Mouse (Mus musculus) kidney, embryonic 14.5 days (tissue): ENCODE results near the gene Rps6ka2. TPM values are rescaled to one million over a fixed set of nuclear protein-coding genes. Genes with fewer than 3 reads are reported as not detected.

ENCODE experiments used
- ATAC-seq: fragments of 200-750 bp; cut with Nextera tagmentation; 2 replicates; pipeline ENCODE4 v1.8.0; 2017; ENCODE audit warnings: moderate number of reproducible peaks, mild to moderate bottlenecking, moderate TSS enrichment, moderate library complexity; ENCODE audit not compliant: low FRiP score, low TSS enrichment
- H3K27ac ChIP-seq: fragments of 300-500 bp; sonication (generic); 2 replicates; pipeline ENCODE4 v1.5.1; 2014; ENCODE audit warnings: low read depth, mild to moderate bottlenecking, low read length, moderate library complexity, mixed read lengths
- H3K27me3 ChIP-seq: fragments of 300-500 bp; sonication (generic); 2 replicates; pipeline ENCODE4 v1.6.1; 2014; ENCODE audit warnings: mild to moderate bottlenecking, low read length; ENCODE audit not compliant: control insufficient read depth, insufficient read depth
- H3K36me3 ChIP-seq: fragments of 300-500 bp; sonication (generic); 2 replicates; pipeline ENCODE4 v1.6.1; 2014; ENCODE audit warnings: low read length, mixed read lengths; ENCODE audit not compliant: control insufficient read depth, insufficient read depth
- H3K4me1 ChIP-seq: fragments of 300-500 bp; sonication (generic); 2 replicates; pipeline ENCODE4 v1.6.1; 2014; ENCODE audit warnings: low read length, mixed read lengths; ENCODE audit not compliant: control insufficient read depth, insufficient read depth
- H3K4me2 ChIP-seq: fragments of 300-500 bp; sonication (generic); replicated peaks from 2 replicates; pipeline ENCODE4 v1.6.1; 2014; ENCODE audit warnings: low read depth, mild to moderate bottlenecking, low read length
- H3K4me3 ChIP-seq: fragments of 300-500 bp; sonication (generic); 2 replicates; pipeline ENCODE4 v1.5.1; 2014; ENCODE audit warnings: mild to moderate bottlenecking, low read length
- H3K9ac ChIP-seq: fragments of 300-500 bp; sonication (generic); 2 replicates; pipeline ENCODE4 v1.6.1; 2014; ENCODE audit warnings: low read depth, mild to moderate bottlenecking, low read length, moderate library complexity
- H3K9me3 ChIP-seq: fragments of 300-500 bp; sonication (generic); 2 replicates; pipeline ENCODE4 v1.6.1; 2016; ENCODE audit warnings: low read length; ENCODE audit not compliant: control insufficient read depth
- WGBS: fragments of 180-500 bp; shearing (Covaris S2); extraction: QIAGEN DNeasy Blood & Tissue Kit; methylation state at CpG from one replicate; pipeline ENCODE4 v1.1.7; 2014; 5-methylcytosine and 5-hydroxymethylcytosine counted together
- polyA plus RNA-seq: library from polyadenylated mRNA; unstranded; fragments of >200 nt; fragmentation: Nextera tagmentation; extraction: Ambion mirVana; gene quantifications from 2 replicates; pipeline ENCODE4 v1.2.1, GENCODE M21; 2014

The Rps6ka2 gene
- polyA plus RNA-seq, 1 experiment from 2014 or later: 30.7 TPM

DNA sequence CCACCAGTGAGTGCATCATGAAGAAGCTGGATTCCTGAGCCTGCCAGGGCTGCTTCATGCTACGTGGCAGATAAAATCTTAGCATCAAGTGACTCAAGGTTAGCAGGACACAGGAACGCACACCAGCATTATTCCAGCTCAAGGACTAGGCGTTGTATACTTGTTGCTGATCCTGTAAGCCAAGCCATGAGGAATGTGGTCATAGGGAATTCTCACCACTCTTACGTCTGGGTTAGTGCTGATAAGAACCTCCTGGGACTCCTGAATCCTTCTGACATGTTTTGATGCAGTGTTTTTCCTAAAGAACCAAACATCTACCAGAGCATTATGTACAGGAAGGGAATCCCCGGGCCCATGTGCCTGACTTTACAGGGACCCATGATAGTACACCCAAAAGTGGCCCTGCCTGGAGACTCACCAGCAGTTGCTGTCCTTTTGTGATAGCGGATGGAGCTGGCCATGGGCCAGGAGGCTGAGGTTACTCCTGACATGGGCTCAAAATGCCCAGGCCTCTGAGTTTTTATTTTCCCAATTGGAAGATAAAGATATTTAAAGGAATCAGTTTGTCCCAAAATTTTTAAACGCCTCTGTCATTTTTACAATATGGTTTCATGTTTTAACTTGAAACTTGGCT, 25.9 kb upstream of the Rps6ka2 start:
- Histone ChIP-seq H3K36me3 (no peaks in the 10 kb centered on the region), H3K4me1 (no peaks in the 10 kb centered on the region), H3K9ac (no peak overlapping the region), H3K9me3 (no peaks in the 10 kb centered on the region), H3K4me2 (no peak overlapping the region), H3K27me3 (no peaks in the 10 kb centered on the region), H3K4me3 (no peak overlapping the region), H3K27ac (no peak overlapping the region)
- WGBS: 72% methylated on average over 7 of the region's 7 CpGs
- ATAC-seq: no peak

DNA sequence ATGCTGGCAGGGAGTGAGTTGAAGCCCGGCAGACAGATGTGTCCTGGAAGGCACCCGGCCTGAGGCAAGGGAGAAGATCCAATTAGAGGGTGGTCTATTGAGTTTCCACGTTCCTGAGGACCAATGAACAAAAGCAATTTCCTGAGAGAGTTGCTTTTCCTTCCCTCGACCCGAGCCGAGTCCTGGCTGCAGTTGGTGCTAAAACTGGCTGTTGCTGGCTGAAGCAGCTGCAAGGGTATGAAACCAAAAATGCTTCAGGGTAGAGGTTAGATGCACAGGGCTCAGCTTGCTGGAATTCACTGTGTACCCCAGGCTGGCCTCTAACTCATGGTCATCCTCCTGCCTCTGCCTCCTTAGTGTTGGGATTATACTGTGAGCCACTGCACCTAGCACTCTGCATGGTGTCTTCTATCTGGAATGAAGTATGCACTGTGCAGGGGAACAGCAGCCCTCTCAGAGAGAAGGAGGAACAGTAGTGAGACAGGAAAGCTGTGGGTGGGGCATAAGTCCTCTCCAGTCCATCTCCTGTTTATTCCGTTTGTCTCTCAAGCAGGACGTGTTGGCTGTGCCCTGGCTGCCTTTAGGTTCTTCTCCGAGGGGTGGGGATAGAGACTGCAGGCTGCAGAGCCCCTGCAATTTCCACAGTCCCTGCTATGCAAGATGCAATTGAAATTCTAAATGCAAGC, 24.4 kb upstream of the Rps6ka2 start:
- no peaks in the 10 kb centered on the region for H3K36me3 ChIP-seq
- H3K4me3 ChIP-seq: no peak overlapping the region
- no peaks in the 10 kb centered on the region for H3K27me3 ChIP-seq
- no peak overlapping the region for H3K9ac ChIP-seq
- H3K27ac ChIP-seq: no peak overlapping the region
- no peaks in the 10 kb centered on the region for H3K9me3 ChIP-seq
- no peak for ATAC-seq
- 33% methylated on average over 9 of the region's 9 CpGs for WGBS
- H3K4me2 ChIP-seq: no peak overlapping the region
- H3K4me1 ChIP-seq: no peaks in the 10 kb centered on the region

DNA sequence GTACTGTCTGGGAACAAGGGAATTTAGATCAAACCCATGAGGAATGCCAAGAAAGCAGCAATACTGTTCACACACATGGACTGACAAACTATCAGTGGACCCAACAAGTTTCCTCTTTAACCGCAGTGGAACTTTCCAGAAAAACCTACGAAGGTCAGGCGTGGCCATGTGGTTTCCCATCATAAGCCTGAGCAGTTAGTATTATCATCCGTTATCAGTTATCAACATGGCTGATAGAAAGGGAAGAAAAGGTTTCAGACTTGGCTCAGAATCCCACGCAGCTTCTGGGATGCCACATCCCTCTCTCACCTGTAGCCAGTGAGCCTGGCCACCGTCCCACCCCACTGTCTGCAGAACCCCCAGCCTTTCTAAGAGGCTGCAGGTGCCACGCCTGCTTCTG, 23.4 kb upstream of the Rps6ka2 start:
- Histone ChIP-seq H3K4me3 (no peak overlapping the region), H3K9ac (no peak overlapping the region), H3K36me3 (no peaks in the 10 kb centered on the region), H3K9me3 (no peaks in the 10 kb centered on the region), H3K27me3 (no peaks in the 10 kb centered on the region), H3K27ac (no peak overlapping the region), H3K4me2 (no peak overlapping the region), H3K4me1 (no peaks in the 10 kb centered on the region)
- ATAC-seq: no peak
- WGBS: 89% methylated on average over 7 of the region's 7 CpGs

DNA sequence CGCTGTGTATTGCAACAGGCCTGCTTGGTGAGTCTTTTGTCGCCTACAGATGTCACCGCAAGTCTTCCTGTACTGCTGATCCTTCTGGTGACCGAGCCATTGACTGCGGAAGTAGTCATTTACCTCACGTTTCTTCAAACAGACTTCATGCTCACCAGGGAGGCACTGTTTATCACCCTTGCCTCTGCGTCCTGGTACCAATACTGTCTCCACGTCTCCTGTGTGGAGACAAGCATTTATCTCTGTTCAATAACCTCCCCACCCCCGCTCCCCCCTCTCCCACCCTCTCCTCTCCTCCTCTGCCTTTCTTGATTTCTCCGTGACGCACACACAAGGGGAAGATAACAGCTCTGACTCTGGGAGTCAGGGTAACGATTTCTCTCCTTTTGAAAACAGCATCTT, 22.0 kb upstream of the Rps6ka2 start:
- no peak overlapping the region for H3K9ac ChIP-seq
- no peaks in the 10 kb centered on the region for H3K36me3 ChIP-seq
- ATAC-seq: no peak
- H3K9me3 ChIP-seq: no peaks in the 10 kb centered on the region
- 60% methylated on average over 12 of the region's 12 CpGs for WGBS
- H3K27me3 ChIP-seq: no peaks in the 10 kb centered on the region
- no peak overlapping the region for H3K4me3 ChIP-seq
- no peak overlapping the region for H3K4me2 ChIP-seq
- H3K27ac ChIP-seq: no peak overlapping the region
- H3K4me1 ChIP-seq: no peaks in the 10 kb centered on the region

DNA sequence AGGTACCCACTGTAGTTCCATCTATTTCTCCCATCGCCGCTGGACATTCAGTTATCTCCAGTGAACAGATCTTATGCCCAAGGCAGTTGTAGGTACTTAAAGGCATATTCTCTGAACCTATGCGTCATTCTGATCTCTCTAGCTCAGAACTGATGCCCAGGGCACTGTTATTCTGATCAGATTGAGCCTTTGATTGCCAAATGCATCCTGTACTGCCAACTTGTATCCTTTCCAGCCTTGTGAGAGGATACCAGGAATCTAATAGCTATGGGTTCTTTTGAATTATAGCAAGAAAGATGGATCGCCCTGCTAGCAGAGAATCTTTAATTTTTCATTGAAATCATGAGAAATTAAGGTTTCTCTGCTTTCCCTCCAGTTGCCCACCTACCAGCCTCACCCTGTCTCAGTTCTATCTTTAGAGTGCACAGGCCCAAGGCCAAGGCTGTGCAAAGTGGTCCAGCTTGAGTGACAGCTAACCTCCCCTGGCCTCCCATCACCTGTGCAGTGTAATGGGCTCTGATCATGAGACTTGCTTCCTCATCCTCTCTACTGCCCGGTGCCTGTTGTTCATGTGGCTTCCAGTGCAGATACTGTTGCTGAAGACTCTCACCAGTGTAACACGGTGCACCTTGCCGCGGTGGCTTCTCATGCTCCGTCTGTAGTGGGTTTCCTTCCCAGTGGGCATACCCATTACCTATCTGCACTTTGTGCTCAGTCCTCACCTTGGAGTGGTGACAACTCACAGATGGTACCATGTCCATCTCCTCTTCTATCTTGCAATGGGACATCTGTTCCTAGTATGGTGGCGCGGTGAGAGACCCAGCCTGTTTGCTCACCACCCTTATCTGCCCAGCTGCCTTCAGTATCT, 20.4 kb upstream of the Rps6ka2 start:
- H3K4me3 ChIP-seq: no peak overlapping the region
- no peaks in the 10 kb centered on the region for H3K9me3 ChIP-seq
- H3K36me3 ChIP-seq: no peaks in the 10 kb centered on the region
- H3K27ac ChIP-seq: no peak overlapping the region
- no peak overlapping the region for H3K4me2 ChIP-seq
- no peaks in the 10 kb centered on the region for H3K27me3 ChIP-seq
- WGBS: 94% methylated on average over 11 of the region's 11 CpGs
- no peak overlapping the region for H3K9ac ChIP-seq
- H3K4me1 ChIP-seq: no peaks in the 10 kb centered on the region
- no peak for ATAC-seq

DNA sequence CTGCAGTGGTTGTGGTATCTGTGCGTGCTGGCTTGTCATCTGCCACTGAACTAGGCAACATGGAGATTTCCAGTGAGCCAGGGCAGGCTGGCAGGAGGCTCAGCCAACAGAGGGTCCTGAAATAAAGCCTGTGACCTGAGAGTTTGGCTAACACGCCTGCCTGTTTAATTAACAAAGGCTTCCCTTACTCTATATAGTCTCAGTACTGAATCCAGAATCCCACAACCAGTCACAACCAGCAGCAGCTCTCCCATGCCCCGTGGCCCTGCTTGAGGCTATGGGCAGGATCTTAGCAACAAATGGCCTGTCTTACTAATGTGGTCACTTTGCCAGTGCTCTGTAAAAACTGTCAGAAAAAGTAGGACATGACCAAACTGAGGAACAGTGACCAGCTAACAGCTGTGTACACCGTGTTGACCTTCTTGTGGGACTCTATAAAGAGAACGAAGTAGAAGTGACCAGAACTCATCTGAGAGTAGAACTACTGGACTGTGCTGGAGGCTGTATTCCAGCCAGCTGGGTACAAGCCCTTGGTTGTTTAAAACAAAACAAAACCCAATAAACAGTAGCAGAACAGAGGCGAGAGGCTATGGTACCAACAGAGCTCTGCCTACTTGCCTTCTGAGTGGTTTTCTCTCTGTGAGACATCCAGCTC, 18.3 kb upstream of the Rps6ka2 start:
- no peak for ATAC-seq
- no peaks in the 10 kb centered on the region for H3K4me1 ChIP-seq

DNA sequence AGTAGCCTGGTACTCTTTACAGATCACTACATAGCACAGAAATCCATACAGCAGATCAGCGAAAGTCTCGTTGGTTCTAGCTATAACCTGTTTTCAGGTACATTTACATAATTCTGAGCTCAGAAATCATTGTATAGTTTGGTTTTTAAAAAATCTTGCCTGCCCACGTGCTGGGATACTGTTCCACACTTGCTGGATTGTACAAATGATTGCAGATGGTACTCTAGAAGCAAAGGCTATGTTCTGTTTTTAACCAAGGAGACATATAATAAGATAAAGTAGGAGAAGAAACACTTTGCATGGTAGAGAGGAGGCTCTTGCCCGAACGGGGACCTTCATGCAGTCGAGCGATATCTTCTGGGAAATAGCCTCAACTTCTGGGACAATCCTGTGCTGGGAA, 17.3 kb upstream of the Rps6ka2 start:
- Histone ChIP-seq H3K4me3 (no peak overlapping the region), H3K9me3 (no peaks in the 10 kb centered on the region), H3K9ac (no peak overlapping the region), H3K27ac (no peak overlapping the region), H3K4me1 (no peaks in the 10 kb centered on the region), H3K36me3 (no peaks in the 10 kb centered on the region), H3K27me3 (no peaks in the 10 kb centered on the region), H3K4me2 (no peak overlapping the region)
- ATAC-seq: no peak
- WGBS: 91% methylated on average over 7 of the region's 7 CpGs

More for the DNA sequence above, 18.3 kb upstream of the Rps6ka2 start:
- Histone ChIP-seq H3K36me3 (no peaks in the 10 kb centered on the region), H3K4me3 (no peak overlapping the region), H3K4me2 (no peak overlapping the region), H3K9me3 (no peaks in the 10 kb centered on the region), H3K9ac (no peak overlapping the region), H3K27me3 (no peaks in the 10 kb centered on the region), H3K27ac (no peak overlapping the region)
- WGBS: 79% methylated on average over 6 of the region's 6 CpGs

DNA sequence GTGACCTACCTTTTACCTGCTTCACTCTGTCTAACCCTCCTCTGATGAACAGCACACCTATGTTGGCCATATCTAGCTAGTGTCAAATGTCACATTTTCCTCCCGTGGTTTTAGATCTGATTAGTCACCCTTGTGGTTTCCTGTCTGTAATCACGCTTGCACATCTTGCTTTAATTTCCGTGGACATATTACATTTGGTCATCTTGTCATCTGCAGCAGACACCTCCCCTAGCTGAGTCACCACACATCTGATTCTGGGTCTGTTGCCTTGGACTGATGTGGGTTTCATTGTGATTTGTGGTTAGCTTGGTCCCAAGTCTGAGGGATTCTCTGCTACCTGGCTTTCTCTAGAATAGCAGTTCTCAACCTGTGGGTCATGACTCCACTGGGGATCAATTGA, 6.0 kb upstream of the Rps6ka2 start:
- H3K27me3 ChIP-seq: no peaks in the 10 kb centered on the region
- no peak overlapping the region for H3K4me3 ChIP-seq
- WGBS: 61% methylated on average over 3 of the region's 3 CpGs
- no peak overlapping the region for H3K4me2 ChIP-seq
- no peak for ATAC-seq
- no peak overlapping the region for H3K27ac ChIP-seq
- H3K9me3 ChIP-seq: no peaks in the 10 kb centered on the region
- H3K36me3 ChIP-seq: no peaks in the 10 kb centered on the region
- no peak overlapping the region for H3K9ac ChIP-seq
- peaks cover 7% of the 10 kb centered on the region; the same call in 1 of the 2 replicates for H3K4me1 ChIP-seq
